Mouse (Mus musculus): ENCODE data around the gene Cnot11. TPM values are rescaled to one million over a fixed set of nuclear protein-coding genes. Genes with fewer than 3 reads are reported as not detected.

Cnot11 gene
- total RNA-seq, 1 experiment from 2014 or later, result 24.0 TPM

GRCm38 (mm10) chr1:39530258-39530943 lies 4.4 kb upstream of the Cnot11 start:
- ATAC-seq (replicated peaks; ENCODE audit: insufficient number of reproducible peaks, low FRiP score, low TSS enrichment, poor library complexity, severe bottlenecking), result peak; percentile 60

GRCm38 (mm10) chr1:39531036-39531435 lies 3.8 kb upstream of the Cnot11 start:
- no peak for ATAC-seq (replicated peaks; ENCODE audit: insufficient number of reproducible peaks, low FRiP score, low TSS enrichment, poor library complexity, severe bottlenecking)

DNA sequence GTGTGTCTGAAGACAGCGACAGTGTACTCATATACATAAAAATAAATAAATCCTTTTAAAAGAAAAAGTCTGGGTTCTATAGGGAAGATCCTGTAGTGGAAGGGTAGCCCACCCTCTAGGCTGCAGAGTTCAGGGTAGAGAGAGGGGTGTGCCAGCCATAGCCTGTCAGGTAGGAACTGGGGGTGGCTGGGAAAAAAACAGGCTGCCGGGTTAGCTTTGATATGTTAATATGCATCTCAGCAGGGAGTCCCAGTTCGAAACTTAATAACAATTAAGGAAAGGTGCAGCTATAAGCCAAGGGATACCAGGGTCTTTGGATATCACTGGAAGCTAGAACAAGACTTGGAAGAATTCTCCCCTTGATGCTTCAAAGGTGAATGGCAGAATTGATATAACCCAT lies 875 bp upstream of the Cnot11 start:
- ATAC-seq (replicated peaks; ENCODE audit: insufficient number of reproducible peaks, low FRiP score, low TSS enrichment, poor library complexity, severe bottlenecking), result no peak

DNA sequence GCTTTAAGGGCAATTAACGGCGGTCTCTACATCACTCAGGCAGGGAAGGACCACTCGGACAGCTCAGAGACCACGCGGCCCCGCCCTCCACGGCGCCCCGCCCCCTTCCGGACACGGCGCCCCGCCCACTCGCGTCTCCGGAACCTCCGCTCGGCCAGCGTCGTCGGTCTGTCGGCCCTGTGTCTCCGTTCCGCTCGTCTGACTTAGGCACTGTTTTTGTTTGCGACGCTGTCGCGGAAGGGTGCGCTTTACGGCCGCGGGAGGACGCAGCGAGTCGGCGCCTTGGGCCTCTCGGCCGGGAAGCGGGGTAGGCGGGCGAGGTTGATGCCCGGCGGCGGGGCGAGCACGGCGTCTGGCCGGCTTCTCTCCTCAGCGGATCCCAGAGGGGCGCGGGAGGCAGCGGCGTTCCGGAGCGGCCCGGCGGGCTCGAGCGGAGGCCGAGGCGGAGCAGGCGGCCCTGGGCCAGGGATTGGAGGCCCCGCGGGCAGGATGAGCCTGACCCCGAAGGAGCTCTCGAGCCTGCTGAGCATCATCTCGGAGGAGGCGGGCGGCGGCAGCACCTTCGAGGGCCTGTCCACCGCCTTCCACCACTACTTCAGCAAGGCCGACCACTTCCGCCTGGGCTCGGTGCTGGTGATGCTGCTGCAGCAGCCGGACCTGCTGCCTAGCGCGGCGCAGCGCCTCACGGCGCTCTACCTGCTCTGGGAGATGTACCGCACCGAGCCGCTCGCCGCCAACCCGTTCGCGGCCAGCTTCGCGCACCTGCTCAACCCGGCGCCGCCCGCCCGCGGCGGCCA lies 921 bp downstream of the Cnot11 start:
- peak; percentile 88 for ATAC-seq (replicated peaks; ENCODE audit: insufficient number of reproducible peaks, low FRiP score, low TSS enrichment, poor library complexity, severe bottlenecking)

GRCm38 (mm10) chr1:39536701-39537100 lies 1.9 kb downstream of the Cnot11 start:
- no peak for ATAC-seq (replicated peaks; ENCODE audit: insufficient number of reproducible peaks, low FRiP score, low TSS enrichment, poor library complexity, severe bottlenecking)

DNA sequence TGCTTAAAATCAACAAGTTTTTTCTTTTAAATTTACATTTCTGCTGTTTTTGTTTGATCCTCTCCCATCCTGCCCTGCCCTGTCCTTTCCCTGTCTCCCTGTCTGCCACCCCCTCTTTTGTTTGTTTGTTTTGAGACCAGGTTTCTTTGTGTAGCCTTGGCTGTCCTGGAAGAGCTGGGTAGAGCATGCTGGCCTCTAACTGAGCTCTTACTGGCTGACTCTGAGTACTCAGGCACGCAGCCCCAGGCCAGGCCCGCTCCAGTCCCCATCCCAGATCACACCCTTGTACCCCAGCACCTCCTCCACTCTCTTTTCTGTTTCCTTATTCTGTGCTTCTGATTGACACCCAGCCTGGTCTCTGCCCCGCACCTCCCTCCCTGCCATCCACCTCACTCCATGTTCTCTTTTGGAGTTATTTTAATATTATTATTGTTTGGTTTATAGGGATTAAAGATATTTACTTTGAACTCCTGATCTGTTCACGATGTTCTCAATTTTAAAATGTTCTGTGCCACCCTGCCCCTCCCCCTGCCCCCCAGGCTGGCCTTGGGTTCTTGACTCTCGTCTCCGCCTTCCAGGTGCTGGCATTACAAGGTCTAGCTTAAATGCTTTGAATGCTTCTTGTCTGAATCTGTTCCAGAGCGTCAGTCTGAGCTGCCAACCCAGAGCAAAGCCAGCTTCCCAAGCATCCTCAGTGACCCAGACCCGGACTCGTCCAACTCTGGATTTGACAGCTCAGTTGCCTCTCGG lies 3.0 kb downstream of the Cnot11 start:
- no peak for ATAC-seq (replicated peaks; ENCODE audit: insufficient number of reproducible peaks, low FRiP score, low TSS enrichment, poor library complexity, severe bottlenecking)

DNA sequence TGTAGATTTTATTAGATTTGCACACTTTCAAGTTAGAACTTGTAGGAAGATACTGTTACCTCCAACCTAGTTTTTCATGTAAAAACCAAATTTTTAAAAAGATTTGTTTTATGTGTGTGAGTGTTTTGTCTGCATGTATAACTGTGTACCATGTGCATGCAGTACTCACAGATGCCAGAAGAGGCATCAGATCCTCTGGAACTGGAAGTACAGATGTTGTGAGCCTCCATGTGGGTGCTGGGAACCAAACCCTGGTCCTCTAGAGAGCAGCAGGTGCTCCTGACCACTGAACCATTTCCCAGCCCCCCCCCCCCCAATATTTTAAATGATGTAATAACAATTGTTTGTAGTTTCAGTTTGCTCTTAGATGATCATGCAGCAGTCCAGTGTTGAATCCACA lies 5.8 kb downstream of the Cnot11 start:
- no peak for ATAC-seq (replicated peaks; ENCODE audit: insufficient number of reproducible peaks, low FRiP score, low TSS enrichment, poor library complexity, severe bottlenecking)

GRCm38 (mm10) chr1:39545589-39545988 lies 10.8 kb downstream of the Cnot11 start:
- ATAC-seq (replicated peaks; ENCODE audit: insufficient number of reproducible peaks, low FRiP score, low TSS enrichment, poor library complexity, severe bottlenecking), result no peak; the same call in 1 of the 2 replicates

- ATAC-seq (replicated peaks; ENCODE audit: insufficient number of reproducible peaks, low FRiP score, low TSS enrichment, poor library complexity, severe bottlenecking), result no peak
These were observed 11.5 kb downstream of the Cnot11 start for GRCm38 (mm10) chr1:39546160-39546866.

DNA sequence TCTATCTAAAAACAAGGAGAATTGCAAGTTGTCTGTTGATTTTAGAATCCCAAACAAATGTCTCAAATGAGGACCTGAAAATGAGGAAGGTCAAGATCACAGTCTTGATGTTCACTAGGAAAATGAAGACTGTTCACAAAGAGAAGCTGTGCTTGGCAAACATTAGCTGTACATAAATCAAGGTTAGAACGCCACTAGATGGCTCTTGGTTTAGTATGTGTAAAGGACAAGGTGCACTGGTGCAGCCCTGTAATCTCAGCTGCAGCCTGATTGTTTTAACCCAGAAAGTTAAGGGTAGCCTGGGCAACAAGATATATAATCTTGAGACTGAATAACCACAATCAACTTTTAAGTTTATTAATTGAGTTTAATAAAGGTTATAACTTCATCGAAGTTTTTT lies 12.4 kb downstream of the Cnot11 start:
- ATAC-seq (replicated peaks; ENCODE audit: insufficient number of reproducible peaks, low FRiP score, low TSS enrichment, poor library complexity, severe bottlenecking), result no peak

DNA sequence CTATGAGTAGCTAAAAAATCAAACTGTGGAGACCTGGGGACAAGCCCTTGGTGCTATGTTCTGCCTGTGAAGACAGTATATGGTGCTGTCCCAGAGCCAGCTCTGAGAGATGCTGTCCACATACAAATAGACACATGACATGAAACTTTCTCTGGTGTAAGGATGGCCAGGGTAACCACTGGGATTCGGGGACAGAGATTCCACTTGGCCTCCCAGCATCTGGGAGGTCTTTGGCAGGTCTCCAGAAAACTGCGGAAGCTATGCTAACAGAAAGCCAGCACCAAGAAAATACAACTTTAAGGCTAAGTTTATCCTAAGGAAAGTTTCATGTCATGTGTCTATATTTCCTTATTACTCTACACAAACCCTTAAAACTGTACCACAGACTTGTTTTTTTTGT lies 15.0 kb downstream of the Cnot11 start:
- no peak for ATAC-seq (replicated peaks; ENCODE audit: insufficient number of reproducible peaks, low FRiP score, low TSS enrichment, poor library complexity, severe bottlenecking)

GRCm38 (mm10) chr1:39555556-39556415 lies 21.0 kb downstream of the Cnot11 start:
- ATAC-seq (replicated peaks; ENCODE audit: insufficient number of reproducible peaks, low FRiP score, low TSS enrichment, poor library complexity, severe bottlenecking), result no peak

DNA sequence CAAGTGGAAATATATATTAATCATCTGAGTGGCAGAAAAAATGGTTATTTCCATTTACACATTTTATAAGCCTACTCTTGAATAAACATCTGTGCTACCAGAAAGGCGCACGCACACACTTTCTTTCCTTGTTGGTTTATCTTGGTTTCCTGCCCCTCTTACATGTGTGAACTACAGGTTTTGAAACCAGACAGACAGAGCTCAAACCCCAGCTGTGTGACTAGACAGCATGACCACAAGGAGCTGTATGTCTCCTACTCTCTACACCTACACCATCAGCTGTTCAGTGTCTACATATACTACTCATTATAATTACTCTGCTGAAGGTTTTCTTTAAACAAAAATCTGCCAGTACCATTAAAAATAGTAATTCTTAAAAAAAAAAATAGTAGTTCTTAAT lies 24.2 kb downstream of the Cnot11 start:
- ATAC-seq (replicated peaks; ENCODE audit: insufficient number of reproducible peaks, low FRiP score, low TSS enrichment, poor library complexity, severe bottlenecking), result no peak

- no peak for ATAC-seq (replicated peaks; ENCODE audit: insufficient number of reproducible peaks, low FRiP score, low TSS enrichment, poor library complexity, severe bottlenecking)
These were observed 27.1 kb downstream of the Cnot11 start for GRCm38 (mm10) chr1:39561920-39562319.

DNA sequence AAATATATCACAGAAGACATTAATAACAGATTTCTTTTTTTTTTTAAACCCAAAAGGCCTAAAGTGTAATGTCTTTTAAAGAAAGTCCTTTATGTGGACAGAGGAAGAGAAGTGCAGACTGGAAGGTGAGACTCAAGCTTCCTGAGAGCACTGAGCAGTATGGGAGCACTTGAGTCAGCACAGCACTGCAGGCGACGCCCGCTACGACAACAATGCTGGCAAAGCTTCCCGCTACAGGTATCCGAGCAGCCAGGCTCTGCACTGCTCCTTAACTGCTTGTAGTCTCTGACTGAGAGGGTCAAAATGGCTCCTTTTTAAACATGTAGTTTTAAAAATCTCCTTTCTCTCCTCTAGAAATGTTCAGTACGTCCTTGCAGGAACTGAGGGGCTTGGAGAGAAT lies 28.4 kb downstream of the Cnot11 start:
- ATAC-seq (replicated peaks; ENCODE audit: insufficient number of reproducible peaks, low FRiP score, low TSS enrichment, poor library complexity, severe bottlenecking), result no peak

- no peak for ATAC-seq (replicated peaks; ENCODE audit: insufficient number of reproducible peaks, low FRiP score, low TSS enrichment, poor library complexity, severe bottlenecking)
These were observed 29.8 kb downstream of the Cnot11 start for GRCm38 (mm10) chr1:39564603-39565002.

- no peak for ATAC-seq (replicated peaks; ENCODE audit: insufficient number of reproducible peaks, low FRiP score, low TSS enrichment, poor library complexity, severe bottlenecking)
These were observed 33.3 kb downstream of the Cnot11 start for GRCm38 (mm10) chr1:39568079-39568478.

- ATAC-seq (replicated peaks; ENCODE audit: insufficient number of reproducible peaks, low FRiP score, low TSS enrichment, poor library complexity, severe bottlenecking), result no peak
These were observed 36.9 kb downstream of the Cnot11 start for GRCm38 (mm10) chr1:39571653-39572052.
